Mouse (Mus musculus) megakaryocyte, embryonic 14.5 days (primary cell): ENCODE data around the gene Tescl.

Source experiments
- FLI1 ChIP-seq: IDR thresholded peaks from 2 replicates; pipeline ENCODE4 v1.6.1; 2012; ENCODE audit warnings: low read length, inconsistent platforms, mixed read lengths
- GATA1 ChIP-seq: IDR thresholded peaks from 3 replicates; pipeline ENCODE4 v1.6.1; 2012; ENCODE audit warnings: mixed read lengths, low read length, inconsistent platforms, borderline replicate concordance

DNA sequence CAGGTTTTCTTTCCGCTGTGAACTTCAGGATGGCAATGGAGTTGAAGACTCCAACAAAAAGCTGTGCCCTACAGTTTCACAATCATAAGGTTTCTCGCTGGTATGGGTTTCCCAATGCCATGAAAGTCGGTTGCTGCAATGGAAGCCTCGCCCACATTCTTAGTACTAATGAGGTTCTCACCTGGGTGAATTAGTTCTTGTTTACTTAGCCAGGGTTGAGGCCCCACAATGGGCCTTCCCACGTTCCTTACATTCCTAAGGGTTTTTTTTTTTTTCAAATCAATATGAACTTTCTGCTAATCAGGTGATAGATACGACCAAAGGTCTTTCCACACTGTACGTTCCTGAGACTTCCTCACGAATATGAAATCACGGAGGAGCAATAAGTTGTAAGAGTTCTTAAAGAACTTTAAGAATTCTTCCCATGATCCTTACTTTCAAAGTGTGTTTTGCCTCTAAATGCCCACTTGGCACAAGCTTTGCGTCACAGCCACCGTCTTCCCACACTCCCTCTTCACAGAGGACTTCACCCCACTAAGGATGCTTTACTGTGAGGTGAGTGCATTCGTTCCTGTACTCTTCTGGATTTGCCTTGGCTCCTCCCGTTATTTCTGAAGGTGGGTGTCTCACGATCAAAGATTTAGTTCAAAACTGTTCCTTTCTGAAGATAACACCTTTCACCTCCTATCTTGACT, 6.3 kb downstream of the Tescl start:
- TF ChIP-seq FLI1 (no peak), GATA1 (no peak)
